Mouse (Mus musculus): ENCODE data around the gene Etnk1.

- TF ChIP-seq CTCF (IDR thresholded peaks at IDR 0.05; ENCODE audit: low read depth) (no peak), EP300 (IDR thresholded peaks at IDR 0.05; ENCODE audit: low read depth) (no peak)
These were observed 12.1 kb upstream of the Etnk1 start for GRCm38 (mm10) chr6:143154885-143155284.
